Mouse (Mus musculus) ovary, adult 2 months (tissue): ENCODE data around the gene Mknk2. TPM values are rescaled to one million over a fixed set of nuclear protein-coding genes. Genes with fewer than 3 reads are reported as not detected.

Source experiments
- polyA plus RNA-seq: library from polyadenylated mRNA; depleted of rRNA; stranded (reverse); fragments of >200 nt; gene quantifications from 2 replicates; pipeline ENCODE4 v1.2.3, GENCODE M21; 2012; rRNA removed

The Mknk2 gene
- 264 and 300 TPM in 2 replicates for polyA plus RNA-seq

GRCm38 (mm10) chr10:80677942-80678436, at the start of gene Mknk2:
Gene Mknk2, minus strand, starts transcription at chr10:80678112.

GRCm38 (mm10) chr10:80701721-80702535, 24.0 kb upstream of the Mknk2 start, which contains the start of the genes Mob3a and Izumo4:
Gene Mob3a, minus strand, starts transcription at chr10:80701977.
Gene Izumo4, plus strand, starts transcription at chr10:80702184.

GRCm38 (mm10) chr10:80656863-80657623, 20.9 kb downstream of the Mknk2 start, which contains the start of gene Btbd2:
Gene Btbd2, minus strand, starts transcription at chr10:80657071.

GRCm38 (mm10) chr10:80622661-80623456, 55.1 kb downstream of the Mknk2 start, which contains the start of gene Csnk1g2:
Gene Csnk1g2, plus strand, starts transcription at chr10:80622838.

Other genes with a start within 250 kb of the Mknk2 start
- gene Tcf3, start 244.5 kb downstream of the Mknk2 start, polyA plus RNA-seq: 199 and 209 TPM in 2 replicates
- gene Onecut3, start 183.3 kb downstream of the Mknk2 start, polyA plus RNA-seq: 0.02 and 0.06 TPM in 2 replicates
- 0.19 and 0.22 TPM in 2 replicates for gene Atp8b3, start 139.0 kb downstream of the Mknk2 start, polyA plus RNA-seq
- gene Rexo1, start 116.6 kb downstream of the Mknk2 start, polyA plus RNA-seq: 98.1 and 124 TPM in 2 replicates
- 57.0 and 74.9 TPM in 2 replicates for gene Klf16, start 100.8 kb downstream of the Mknk2 start, polyA plus RNA-seq
- gene Abhd17a, start 87.8 kb downstream of the Mknk2 start, polyA plus RNA-seq: 395 and 572 TPM in 2 replicates
- gene Scamp4, start 75.2 kb downstream of the Mknk2 start, polyA plus RNA-seq: 130 and 147 TPM in 2 replicates
- gene Adat3, start 75.2 kb downstream of the Mknk2 start, polyA plus RNA-seq: 31.5 and 40.6 TPM in 2 replicates
- 4.1 and 4.6 TPM in 2 replicates for gene Gm49322, start 72.1 kb downstream of the Mknk2 start, polyA plus RNA-seq
- 331 and 342 TPM in 2 replicates for gene Csnk1g2, start 55.3 kb downstream of the Mknk2 start, polyA plus RNA-seq
- gene Btbd2, start 21.0 kb downstream of the Mknk2 start, polyA plus RNA-seq: 158 and 164 TPM in 2 replicates
- 39.8 and 44.2 TPM in 2 replicates for gene Mob3a, start 23.9 kb upstream of the Mknk2 start, polyA plus RNA-seq
- gene Izumo4, start 24.1 kb upstream of the Mknk2 start, polyA plus RNA-seq: 58.7 and 66.7 TPM in 2 replicates
- 146 and 168 TPM in 2 replicates for gene Ap3d1, start 64.2 kb upstream of the Mknk2 start, polyA plus RNA-seq
- 45.9 and 51.9 TPM in 2 replicates for gene Dot1l, start 77.1 kb upstream of the Mknk2 start, polyA plus RNA-seq
- gene Sf3a2, start 120.1 kb upstream of the Mknk2 start, polyA plus RNA-seq: 70.1 and 97.6 TPM in 2 replicates
- 86.4 and 95.0 TPM in 2 replicates for gene Plekhj1, start 120.5 kb upstream of the Mknk2 start, polyA plus RNA-seq
- gene Amh, start 127.1 kb upstream of the Mknk2 start, polyA plus RNA-seq: 323 and 349 TPM in 2 replicates
- gene Jsrp1, start 135.4 kb upstream of the Mknk2 start, polyA plus RNA-seq: 1.9 and 2.4 TPM in 2 replicates
- 1,197 and 1,370 TPM in 2 replicates for gene Oaz1, start 148.5 kb upstream of the Mknk2 start, polyA plus RNA-seq
- gene Lingo3, start 165.9 kb upstream of the Mknk2 start, polyA plus RNA-seq: 0.14 and 0.44 TPM in 2 replicates
- 183 and 185 TPM in 2 replicates for gene Lsm7, start 177.1 kb upstream of the Mknk2 start, polyA plus RNA-seq
- gene Sppl2b, start 177.2 kb upstream of the Mknk2 start, polyA plus RNA-seq: 152 and 173 TPM in 2 replicates
- 0.85 and 0.89 TPM in 2 replicates for gene Tmprss9, start 193.7 kb upstream of the Mknk2 start, polyA plus RNA-seq
- gene Timm13, start 222.9 kb upstream of the Mknk2 start, polyA plus RNA-seq: 253 and 261 TPM in 2 replicates
- gene Lmnb2, start 240.1 kb upstream of the Mknk2 start, polyA plus RNA-seq: 30.4 and 33.2 TPM in 2 replicates